Mouse (Mus musculus) stomach, embryonic 14.5 days (tissue): ENCODE results near the gene Tuba1b. TPM values are rescaled to one million over a fixed set of nuclear protein-coding genes. Genes with fewer than 3 reads are reported as not detected.

ENCODE experiments used
- ATAC-seq: fragments of 200-750 bp; cut with Nextera tagmentation; 2 replicates; pipeline ENCODE4 v1.8.0; 2017; ENCODE audit warnings: low read depth, moderate TSS enrichment; ENCODE audit not compliant: insufficient number of reproducible peaks, insufficient read depth, low FRiP score
- H3K27ac ChIP-seq: fragments of 300-500 bp; sonication (generic); 2 replicates; pipeline ENCODE4 v1.5.1; 2014; ENCODE audit warnings: mild to moderate bottlenecking, low read length, moderate library complexity, mixed read lengths
- H3K27me3 ChIP-seq: fragments of 300-500 bp; sonication (generic); 2 replicates; pipeline ENCODE4 v1.6.1; 2014; ENCODE audit warnings: low read length, control low read depth, mixed read lengths; ENCODE audit not compliant: control insufficient read depth, insufficient read depth
- H3K36me3 ChIP-seq: fragments of 300-500 bp; sonication (generic); 2 replicates; pipeline ENCODE4 v1.6.1; 2014; ENCODE audit warnings: mild to moderate bottlenecking, control low read depth, low read length, moderate library complexity, mixed read lengths; ENCODE audit not compliant: control insufficient read depth, insufficient read depth
- H3K4me1 ChIP-seq: fragments of 300-500 bp; sonication (generic); 2 replicates; pipeline ENCODE4 v1.6.1; 2014; ENCODE audit warnings: low read length, control low read depth, mixed read lengths; ENCODE audit not compliant: control insufficient read depth, insufficient read depth
- H3K4me2 ChIP-seq: fragments of 300-500 bp; sonication (generic); replicated peaks from 2 replicates; pipeline ENCODE4 v1.6.1; 2014; ENCODE audit warnings: low read depth, low read length, control low read depth
- H3K4me3 ChIP-seq: fragments of 300-500 bp; sonication (generic); 2 replicates; pipeline ENCODE4 v1.5.1; 2014; ENCODE audit warnings: low read depth, low read length, control low read depth
- H3K9ac ChIP-seq: fragments of 300-500 bp; sonication (generic); replicated peaks from 2 replicates; pipeline ENCODE4 v1.6.1; 2014; ENCODE audit warnings: low read depth, mild to moderate bottlenecking, control low read depth, low read length, moderate library complexity, mixed read lengths
- H3K9me3 ChIP-seq: fragments of 300-500 bp; sonication (generic); 2 replicates; pipeline ENCODE4 v1.6.1; 2016; ENCODE audit warnings: low read depth, low read length, control low read depth; ENCODE audit not compliant: control insufficient read depth
- WGBS: fragments of 180-500 bp; shearing (Covaris S2); extraction: QIAGEN DNeasy Blood & Tissue Kit; methylation state at CpG from one replicate; pipeline ENCODE4 v1.1.7; 2014; 5-methylcytosine and 5-hydroxymethylcytosine counted together
- polyA plus RNA-seq: library from polyadenylated mRNA; unstranded; fragments of >200 nt; fragmentation: Nextera tagmentation; extraction: Ambion mirVana; gene quantifications from 2 replicates; pipeline ENCODE4 v1.2.1, GENCODE M21; 2014

Gene Tuba1b
- polyA plus RNA-seq, 1 experiment from 2014 or later, result 1,685 TPM

- H3K4me1 ChIP-seq, result no peaks in the 10 kb centered on the region
- H3K27ac ChIP-seq, result no peak overlapping the region
- H3K27me3 ChIP-seq, result no peaks in the 10 kb centered on the region
- no peak overlapping the region for H3K9ac ChIP-seq
- no peaks in the 10 kb centered on the region; the same call in 1 of the 2 replicates for H3K9me3 ChIP-seq
- no peak overlapping the region for H3K4me2 ChIP-seq
- WGBS, result 63% methylated on average over 3 of the region's 3 CpGs
- no peak for ATAC-seq
- no peaks in the 10 kb centered on the region; the same call in 1 of the 2 replicates for H3K36me3 ChIP-seq
- no peak overlapping the region for H3K4me3 ChIP-seq
These were observed 15.2 kb upstream of the Tuba1b start for GRCm38 (mm10) chr15:98949607-98949892.

- Histone ChIP-seq H3K27me3 (no peaks in the 10 kb centered on the region), H3K9ac (no peak overlapping the region), H3K36me3 (no peaks in the 10 kb centered on the region; the same call in 1 of the 2 replicates), H3K9me3 (no peaks in the 10 kb centered on the region; the same call in 1 of the 2 replicates), H3K4me1 (no peaks in the 10 kb centered on the region), H3K4me3 (no peak overlapping the region), H3K4me2 (no peak overlapping the region), H3K27ac (no peak overlapping the region)
- ATAC-seq, result no peak
- WGBS, result 72% methylated on average over 6 of the region's 6 CpGs
These were observed 14.7 kb upstream of the Tuba1b start for GRCm38 (mm10) chr15:98948857-98949606.

- Histone ChIP-seq H3K4me1 (no peaks in the 10 kb centered on the region), H3K4me2 (no peak overlapping the region), H3K27ac (no peak overlapping the region), H3K27me3 (no peaks in the 10 kb centered on the region), H3K4me3 (no peak overlapping the region), H3K9me3 (no peaks in the 10 kb centered on the region; the same call in 1 of the 2 replicates), H3K36me3 (no peaks in the 10 kb centered on the region; the same call in 1 of the 2 replicates), H3K9ac (no peak overlapping the region)
- ATAC-seq, result no peak
These were observed 14.0 kb upstream of the Tuba1b start for GRCm38 (mm10) chr15:98948382-98948781.

- H3K27me3 ChIP-seq, result no peaks in the 10 kb centered on the region
- no peaks in the 10 kb centered on the region; the same call in 1 of the 2 replicates for H3K36me3 ChIP-seq
- no peak overlapping the region for H3K4me3 ChIP-seq
- H3K9me3 ChIP-seq, result no peaks in the 10 kb centered on the region; the same call in 1 of the 2 replicates
- H3K4me1 ChIP-seq, result no peaks in the 10 kb centered on the region
- 42% methylated on average over 3 of the region's 3 CpGs for WGBS
- ATAC-seq, result no peak
- H3K9ac ChIP-seq, result no peak overlapping the region
- no peak overlapping the region for H3K4me2 ChIP-seq
- no peak overlapping the region for H3K27ac ChIP-seq
These were observed 13.5 kb upstream of the Tuba1b start for GRCm38 (mm10) chr15:98947884-98948283.

- Histone ChIP-seq H3K9me3 (no peaks in the 10 kb centered on the region; the same call in 1 of the 2 replicates), H3K4me2 (no peak overlapping the region), H3K36me3 (no peaks in the 10 kb centered on the region), H3K9ac (no peak overlapping the region), H3K4me1 (no peaks in the 10 kb centered on the region), H3K27me3 (no peaks in the 10 kb centered on the region), H3K27ac (no peak overlapping the region; the same call in 1 of the 2 replicates), H3K4me3 (no peak overlapping the region)
- no peak; the same call in 1 of the 2 replicates for ATAC-seq
- 60% methylated on average over 4 of the region's 4 CpGs for WGBS
These were observed 8.8 kb upstream of the Tuba1b start for GRCm38 (mm10) chr15:98943133-98943532.

GRCm38 (mm10) chr15:98942081-98942480 lies 7.7 kb upstream of the Tuba1b start:
- Histone ChIP-seq H3K4me2 (no peak overlapping the region), H3K9me3 (no peaks in the 10 kb centered on the region; the same call in 1 of the 2 replicates), H3K4me1 (no peaks in the 10 kb centered on the region), H3K4me3 (no peak overlapping the region), H3K27me3 (no peaks in the 10 kb centered on the region), H3K27ac (no peak overlapping the region), H3K9ac (no peak overlapping the region), H3K36me3 (no peaks in the 10 kb centered on the region)
- no peak for ATAC-seq
- 78% methylated on average over 4 of the region's 4 CpGs for WGBS

- WGBS, result 78% methylated on average over 2 of the region's 2 CpGs
- H3K9ac ChIP-seq, result no peak overlapping the region
- H3K27me3 ChIP-seq, result no peaks in the 10 kb centered on the region
- no peak overlapping the region for H3K27ac ChIP-seq
- no peaks in the 10 kb centered on the region for H3K4me1 ChIP-seq
- ATAC-seq, result no peak
- H3K9me3 ChIP-seq, result no peaks in the 10 kb centered on the region; the same call in 1 of the 2 replicates
- no peaks in the 10 kb centered on the region for H3K36me3 ChIP-seq
- no peak overlapping the region for H3K4me2 ChIP-seq
- H3K4me3 ChIP-seq, result no peak overlapping the region
These were observed 7.2 kb upstream of the Tuba1b start for GRCm38 (mm10) chr15:98941539-98941938.

- Histone ChIP-seq H3K4me3 (no peak overlapping the region), H3K4me1 (peaks cover 5% of the 10 kb centered on the region; the same call in 1 of the 2 replicates), H3K4me2 (no peak overlapping the region), H3K27ac (no peak overlapping the region), H3K9ac (no peak overlapping the region), H3K36me3 (no peaks in the 10 kb centered on the region), H3K27me3 (no peaks in the 10 kb centered on the region), H3K9me3 (no peaks in the 10 kb centered on the region; the same call in 1 of the 2 replicates)
- WGBS, result 76% methylated on average over 10 of the region's 10 CpGs
- no peak for ATAC-seq
These were observed 6.5 kb upstream of the Tuba1b start for GRCm38 (mm10) chr15:98940816-98941215.
